Mouse (Mus musculus) neural tube, embryonic 14.5 days (tissue): Measurements from ENCODE around the gene Scrt2. TPM values are rescaled to one million over a fixed set of nuclear protein-coding genes. Genes with fewer than 3 reads are reported as not detected.

ENCODE experiments used
- ATAC-seq: fragments of 200-750 bp; cut with Nextera tagmentation; 2 replicates; pipeline ENCODE4 v1.8.0; 2017; ENCODE audit warnings: low read depth, mild to moderate bottlenecking, moderate TSS enrichment, moderate library complexity
- H3K27ac ChIP-seq: fragments of 300-500 bp; sonication (generic); 2 replicates; pipeline ENCODE4 v1.5.1; 2014; ENCODE audit warnings: low read depth, mild to moderate bottlenecking, control low read depth, low read length, moderate library complexity, mixed read lengths
- H3K27me3 ChIP-seq: fragments of 300-500 bp; sonication (generic); 2 replicates; pipeline ENCODE4 v1.6.1; 2014; ENCODE audit warnings: low read length; ENCODE audit not compliant: control insufficient read depth, insufficient read depth
- H3K36me3 ChIP-seq: fragments of 300-500 bp; sonication (generic); 2 replicates; pipeline ENCODE4 v1.6.1; 2014; ENCODE audit warnings: low read length, mixed read lengths; ENCODE audit not compliant: control insufficient read depth, insufficient read depth
- H3K4me1 ChIP-seq: fragments of 300-500 bp; sonication (generic); 2 replicates; pipeline ENCODE4 v1.6.1; 2014; ENCODE audit warnings: low read length; ENCODE audit not compliant: control insufficient read depth, insufficient read depth
- H3K4me2 ChIP-seq: fragments of 300-500 bp; sonication (generic); 2 replicates; pipeline ENCODE4 v1.6.1; 2014; ENCODE audit warnings: mild to moderate bottlenecking, low read depth, low read length, control low read depth
- H3K4me3 ChIP-seq: fragments of 300-500 bp; sonication (generic); 2 replicates; pipeline ENCODE4 v1.5.1; 2014; ENCODE audit warnings: low read depth, low read length, control low read depth, mixed read lengths
- H3K9ac ChIP-seq: fragments of 300-500 bp; sonication (generic); replicated peaks from 2 replicates; pipeline ENCODE4 v1.6.1; 2014; ENCODE audit warnings: low read depth, mild to moderate bottlenecking, control low read depth, low read length, mixed read lengths
- H3K9me3 ChIP-seq: fragments of 300-500 bp; sonication (generic); 2 replicates; pipeline ENCODE4 v1.6.1; 2016; ENCODE audit warnings: low read length; ENCODE audit not compliant: control insufficient read depth
- WGBS: fragments of 180-500 bp; shearing (Covaris S2); extraction: QIAGEN DNeasy Blood & Tissue Kit; methylation state at CpG from one replicate; pipeline ENCODE4 v1.1.7; 2014; 5-methylcytosine and 5-hydroxymethylcytosine counted together
- polyA plus RNA-seq: library from polyadenylated mRNA; unstranded; fragments of >200 nt; fragmentation: Nextera tagmentation; extraction: Ambion mirVana; gene quantifications from 2 replicates; pipeline ENCODE4 v1.2.1, GENCODE M21; 2014

The Scrt2 gene
- 15.7 and 17.9 TPM in 2 replicates for polyA plus RNA-seq

- peaks cover 33% of the 10 kb centered on the region for H3K4me1 ChIP-seq
- 2% methylated on average over 22 of the region's 24 CpGs for WGBS
Observed at GRCm38 (mm10) chr2:152080685-152081541, at the start of gene Scrt2. Scrt2 (plus strand) TSS chr2:152081529.

GRCm38 (mm10) chr2:152040101-152040500 lies 41.2 kb upstream of the Scrt2 start:
- no peak for ATAC-seq
- no peaks in the 10 kb centered on the region for H3K36me3 ChIP-seq
- no peaks in the 10 kb centered on the region for H3K27me3 ChIP-seq
- no peaks in the 10 kb centered on the region; the same call in 1 of the 2 replicates for H3K9me3 ChIP-seq
- no peaks in the 10 kb centered on the region for H3K4me1 ChIP-seq
- no peak overlapping the region for H3K4me2 ChIP-seq
- no peak overlapping the region for H3K4me3 ChIP-seq
- H3K27ac ChIP-seq, result no peak overlapping the region
- no peak overlapping the region for H3K9ac ChIP-seq

More at GRCm38 (mm10) chr2:152080685-152081541, at the start of gene Scrt2:
- Histone ChIP-seq H3K36me3 (peaks cover 5% of the 10 kb centered on the region), H3K9ac (peak within 1 kb of the TSS; percentile 99), H3K27me3 (no peaks in the 10 kb centered on the region), H3K4me2 (peak within 1 kb of the TSS; percentile 95), H3K27ac (peak within 1 kb of the TSS; percentile 93), H3K4me3 (peak within 1 kb of the TSS; percentile 90), H3K9me3 (no peaks in the 10 kb centered on the region)
- ATAC-seq, result peak; percentile 72

GRCm38 (mm10) chr2:152047116-152048002 lies 34.0 kb upstream of the Scrt2 start:
- H3K4me2 ChIP-seq, result peak overlapping the region; percentile 94; the same call in 1 of the 2 replicates
- no peak overlapping the region for H3K4me3 ChIP-seq
- H3K4me1 ChIP-seq, result peaks cover 42% of the 10 kb centered on the region
- 0 out of 2 replicates have a peak overlapping the region, but pooled peaks have one; percentile 2 for H3K9ac ChIP-seq
- H3K27me3 ChIP-seq, result no peaks in the 10 kb centered on the region
- 2% methylated on average over 25 of the region's 25 CpGs for WGBS
- no peaks in the 10 kb centered on the region for H3K9me3 ChIP-seq
- H3K27ac ChIP-seq, result peak overlapping the region; percentile 88
- no peaks in the 10 kb centered on the region for H3K36me3 ChIP-seq
- ATAC-seq, result peak; percentile 26; the same call in 1 of the 2 replicates

GRCm38 (mm10) chr2:152048003-152048980 lies 33.0 kb upstream of the Scrt2 start:
- peak overlapping the region; percentile 38 for H3K4me3 ChIP-seq
- no peaks in the 10 kb centered on the region for H3K27me3 ChIP-seq
- peak overlapping the region; percentile 68 for H3K9ac ChIP-seq
- under 1% methylated on average over 63 of the region's 82 CpGs for WGBS
- H3K36me3 ChIP-seq, result no peaks in the 10 kb centered on the region
- peak; percentile 58 for ATAC-seq
- H3K27ac ChIP-seq, result peak overlapping the region; percentile 88
- H3K4me1 ChIP-seq, result peaks cover 42% of the 10 kb centered on the region
- H3K4me2 ChIP-seq, result peak overlapping the region; percentile 94
- H3K9me3 ChIP-seq, result no peaks in the 10 kb centered on the region

GRCm38 (mm10) chr2:152048981-152049441 lies 32.3 kb upstream of the Scrt2 start:
- WGBS, result under 1% methylated on average over 24 of the region's 24 CpGs
- H3K27ac ChIP-seq, result peak overlapping the region; percentile 88
- no peaks in the 10 kb centered on the region for H3K9me3 ChIP-seq
- H3K36me3 ChIP-seq, result no peaks in the 10 kb centered on the region
- ATAC-seq, result peak; percentile 20
- peak overlapping the region; percentile 68 for H3K9ac ChIP-seq
- H3K27me3 ChIP-seq, result no peaks in the 10 kb centered on the region
- H3K4me3 ChIP-seq, result peak overlapping the region; percentile 38
- peaks cover 42% of the 10 kb centered on the region for H3K4me1 ChIP-seq
- peak overlapping the region; percentile 94 for H3K4me2 ChIP-seq

GRCm38 (mm10) chr2:152049611-152050270 lies 31.6 kb upstream of the Scrt2 start:
- Histone ChIP-seq H3K4me1 (peaks cover 42% of the 10 kb centered on the region), H3K9me3 (no peaks in the 10 kb centered on the region), H3K27me3 (no peaks in the 10 kb centered on the region), H3K4me3 (no peak overlapping the region), H3K9ac (peak overlapping the region; percentile 68; the same call in 1 of the 2 replicates), H3K27ac (peak overlapping the region; percentile 88), H3K36me3 (no peaks in the 10 kb centered on the region), H3K4me2 (peak overlapping the region; percentile 94)
- WGBS, result 3% methylated on average over 13 of the region's 13 CpGs
- ATAC-seq, result peak; percentile 0; the same call in 1 of the 2 replicates

- peak; percentile 45 for ATAC-seq
- Histone ChIP-seq H3K4me2 (peak overlapping the region; percentile 94), H3K4me1 (peaks cover 42% of the 10 kb centered on the region), H3K4me3 (no peak overlapping the region), H3K9me3 (no peaks in the 10 kb centered on the region), H3K27ac (peak overlapping the region; percentile 88), H3K27me3 (no peaks in the 10 kb centered on the region), H3K9ac (peak overlapping the region; percentile 68; the same call in 1 of the 2 replicates), H3K36me3 (no peaks in the 10 kb centered on the region)
- 4% methylated on average over 7 of the region's 7 CpGs for WGBS
Observed at GRCm38 (mm10) chr2:152050316-152050715, 31.0 kb upstream of the Scrt2 start.
